Mouse (Mus musculus) testis, adult 2 months (tissue): ENCODE results near the gene Bub3. TPM values are rescaled to one million over a fixed set of nuclear protein-coding genes. Genes with fewer than 3 reads are reported as not detected.

Source experiments
- H3K27ac ChIP-seq: fragments of 200-500 bp; 2 replicates; pipeline ENCODE4 v1.5.1; 2012; ENCODE audit warnings: low read depth, low read length; ENCODE audit not compliant: control insufficient read depth, insufficient read depth
- H3K27me3 ChIP-seq: fragments of 200-500 bp; 2 replicates; pipeline ENCODE4 v1.6.1; 2012; ENCODE audit warnings: mild to moderate bottlenecking, low read length, moderate library complexity; ENCODE audit not compliant: control insufficient read depth, insufficient read depth
- H3K36me3 ChIP-seq: fragments of 200-500 bp; 2 replicates; pipeline ENCODE4 v1.6.1; 2012; ENCODE audit warnings: mild to moderate bottlenecking, low read length; ENCODE audit not compliant: control insufficient read depth, insufficient read depth
- H3K4me1 ChIP-seq: fragments of 200-500 bp; 2 replicates; pipeline ENCODE4 v1.6.1; 2012; ENCODE audit warnings: low read length; ENCODE audit not compliant: control insufficient read depth, insufficient read depth
- H3K4me3 ChIP-seq: fragments of 200-500 bp; 2 replicates; pipeline ENCODE4 v1.5.1; 2012; ENCODE audit warnings: low read depth, mild to moderate bottlenecking, low read length, moderate library complexity, mixed read lengths; ENCODE audit not compliant: control insufficient read depth
- CTCF ChIP-seq: fragments of 200-500 bp; IDR thresholded peaks from 2 replicates; pipeline ENCODE4 v1.5.1; 2012; ENCODE audit warnings: low read depth, mild to moderate bottlenecking, inconsistent platforms, low read length, moderate library complexity; ENCODE audit not compliant: control insufficient read depth, insufficient read depth, insufficient replicate concordance
- POLR2A ChIP-seq: fragments of 200-500 bp; IDR thresholded peaks from 2 replicates; pipeline ENCODE4 v1.6.1; 2012; ENCODE audit warnings: low read depth, mild to moderate bottlenecking, inconsistent platforms, low read length, moderate library complexity; ENCODE audit not compliant: control insufficient read depth
- polyA plus RNA-seq: library from polyadenylated mRNA; depleted of rRNA; stranded (reverse); fragments of >200 nt; gene quantifications from 2 replicates; pipeline ENCODE4 v1.2.3, GENCODE M21; 2012

The Bub3 gene
- polyA plus RNA-seq, 1 experiment, result 47.5 TPM

- Histone ChIP-seq H3K36me3 (peaks cover 1% of the 10 kb centered on the region; the same call in 1 of the 2 replicates), H3K27ac (peak overlapping the region; percentile 97), H3K4me3 (peak overlapping the region; percentile 100), H3K4me1 (peaks cover 7% of the 10 kb centered on the region), H3K27me3 (peaks cover 3% of the 10 kb centered on the region)
- TF ChIP-seq CTCF (no peak), POLR2A (no peak; the same call in 1 of the 2 replicates)
Measured at GRCm38 (mm10) chr7:131560697-131561042, 648 bp downstream of the Bub3 start.

- Histone ChIP-seq H3K27me3 (no peaks in the 10 kb centered on the region), H3K36me3 (no peaks in the 10 kb centered on the region), H3K4me1 (no peaks in the 10 kb centered on the region), H3K4me3 (no peak overlapping the region), H3K27ac (no peak overlapping the region)
- TF ChIP-seq CTCF (no peak), POLR2A (no peak)
Measured at GRCm38 (mm10) chr7:131575246-131575645, 15.2 kb downstream of the Bub3 start.

- Histone ChIP-seq H3K27me3 (no peaks in the 10 kb centered on the region), H3K4me1 (no peaks in the 10 kb centered on the region), H3K4me3 (no peak overlapping the region), H3K27ac (no peak overlapping the region), H3K36me3 (no peaks in the 10 kb centered on the region)
- no peak for TF ChIP-seq CTCF
Measured at GRCm38 (mm10) chr7:131582178-131582577, 22.2 kb downstream of the Bub3 start.

- Histone ChIP-seq H3K4me3 (no peak overlapping the region), H3K36me3 (no peaks in the 10 kb centered on the region), H3K4me1 (no peaks in the 10 kb centered on the region), H3K27ac (no peak overlapping the region), H3K27me3 (no peaks in the 10 kb centered on the region)
- TF ChIP-seq POLR2A (no peak), CTCF (no peak)
Measured at GRCm38 (mm10) chr7:131585551-131585950, 25.5 kb downstream of the Bub3 start.

- H3K27ac ChIP-seq, result no peak overlapping the region
- H3K4me3 ChIP-seq, result no peak overlapping the region
- H3K36me3 ChIP-seq, result no peaks in the 10 kb centered on the region
- no peak for TF ChIP-seq POLR2A
- TF ChIP-seq CTCF, result no peak
- H3K4me1 ChIP-seq, result no peaks in the 10 kb centered on the region
- no peaks in the 10 kb centered on the region for H3K27me3 ChIP-seq
Measured at GRCm38 (mm10) chr7:131597779-131598482, 37.9 kb downstream of the Bub3 start.

GRCm38 (mm10) chr7:131598483-131598824, 38.4 kb downstream of the Bub3 start:
- Histone ChIP-seq H3K4me3 (no peak overlapping the region), H3K27ac (no peak overlapping the region), H3K36me3 (no peaks in the 10 kb centered on the region)

GRCm38 (mm10) chr7:131602106-131602505, 42.1 kb downstream of the Bub3 start:
- Histone ChIP-seq H3K4me3 (no peak overlapping the region), H3K27me3 (no peaks in the 10 kb centered on the region), H3K27ac (no peak overlapping the region), H3K36me3 (no peaks in the 10 kb centered on the region), H3K4me1 (peaks cover 1% of the 10 kb centered on the region; the same call in 1 of the 2 replicates)
- no peak for TF ChIP-seq POLR2A
- no peak for TF ChIP-seq CTCF

More at GRCm38 (mm10) chr7:131598483-131598824, 38.4 kb downstream of the Bub3 start:
- Histone ChIP-seq H3K27me3 (no peaks in the 10 kb centered on the region), H3K4me1 (no peaks in the 10 kb centered on the region)
- TF ChIP-seq POLR2A (no peak), CTCF (no peak)
